Mouse (Mus musculus) heart, adult 2 months (tissue): Measurements from ENCODE around the gene Erfe. TPM values are rescaled to one million over a fixed set of nuclear protein-coding genes. Genes with fewer than 3 reads are reported as not detected.

ENCODE experiments used
- DNase-seq, 2 experiments: peaks; one replicate each; pipeline ENCODE4 v3.0.0; 2021
- H3K27ac ChIP-seq: fragments of 200-600 bp; 2 replicates; pipeline ENCODE4 v1.8.1; 2022
- H3K27me3 ChIP-seq: fragments of 200-500 bp; 2 replicates; pipeline ENCODE4 v1.6.1; 2012; ENCODE audit warnings: mild to moderate bottlenecking, low read length, inconsistent platforms, mixed read lengths; ENCODE audit not compliant: control insufficient read depth, insufficient read depth
- H3K36me3 ChIP-seq: fragments of 200-500 bp; 2 replicates; pipeline ENCODE4 v1.6.1; 2012; ENCODE audit warnings: low read length, inconsistent platforms; ENCODE audit not compliant: control insufficient read depth, insufficient read depth
- H3K4me1 ChIP-seq: fragments of 200-500 bp; 2 replicates; pipeline ENCODE4 v1.6.1; 2011; ENCODE audit warnings: low read length; ENCODE audit not compliant: control insufficient read depth, insufficient read depth
- H3K4me3 ChIP-seq: fragments of 200-600 bp; 2 replicates; pipeline ENCODE4 v1.8.1; 2022
- H3K79me2 ChIP-seq: fragments of 200-500 bp; replicated peaks from 2 replicates; pipeline ENCODE4 v1.6.1; 2012; ENCODE audit warnings: mild to moderate bottlenecking, inconsistent platforms, low read length, moderate library complexity, mixed read lengths; ENCODE audit not compliant: control insufficient read depth, insufficient read depth
- H3K9ac ChIP-seq: fragments of 200-500 bp; 2 replicates; pipeline ENCODE4 v1.6.1; 2012; ENCODE audit warnings: low read depth, mild to moderate bottlenecking, control low read depth, inconsistent platforms, low read length, mixed read lengths
- CTCF ChIP-seq: fragments of 200-600 bp; IDR thresholded peaks from 2 replicates; pipeline ENCODE4 v1.8.1; 2022; ENCODE audit warnings: antibody characterized with exemption, mild to moderate bottlenecking, moderate library complexity
- EP300 ChIP-seq: fragments of 200-500 bp; IDR thresholded peaks from 2 replicates; pipeline ENCODE4 v1.6.1; 2011; ENCODE audit warnings: low read depth, low read length, control low read depth; ENCODE audit not compliant: insufficient read depth
- POLR2A ChIP-seq: fragments of 200-500 bp; IDR thresholded peaks from 2 replicates; pipeline ENCODE4 v1.6.1; 2011; ENCODE audit warnings: mild to moderate bottlenecking, low read depth, low read length, control low read depth; ENCODE audit not compliant: insufficient read depth
- WGBS: fragments of 180-500 bp; shearing (Covaris S2); methylation state at CpG from one replicate; pipeline ENCODE4 v1.1.7; 2018; 5-methylcytosine and 5-hydroxymethylcytosine counted together
- intact Hi-C: fragments of 180-260 bp; cut with DNase I; formaldehyde crosslinking; loops from one replicate; pipeline ENCODE4 v1.15.1; 2025
- polyA plus RNA-seq: library from polyadenylated mRNA; depleted of rRNA; stranded (reverse); fragments of >200 nt; gene quantifications from 2 replicates; pipeline ENCODE4 v1.2.3, GENCODE M21; 2012
- total RNA-seq, 2 experiments: library from RNA; stranded (reverse); gene quantifications; 2 replicates each; pipeline ENCODE4 v1.2.3; 2021

Erfe gene
- total and polyA plus RNA-seq, 3 experiments = 0.09 to 0.29 TPM; not detected in 1

GRCm38 (mm10) chr1:91405406-91406169 lies 39.4 kb downstream of the Erfe start:
- intact Hi-C loops = no loop called here
- WGBS = 53% methylated on average over 23 of the region's 23 CpGs
- DNase-seq = peak in 1 of 2 experiments; percentile 41
- no peak overlapping the region for H3K27ac ChIP-seq
- H3K27me3 ChIP-seq = no peaks in the 10 kb centered on the region
- no peak for TF ChIP-seq CTCF
- TF ChIP-seq EP300 = no peak
- TF ChIP-seq POLR2A = no peak
- H3K4me1 ChIP-seq = no peaks in the 10 kb centered on the region
- H3K36me3 ChIP-seq = no peaks in the 10 kb centered on the region
- H3K9ac ChIP-seq = no peak overlapping the region
- no peaks in the 10 kb centered on the region for H3K79me2 ChIP-seq
- H3K4me3 ChIP-seq = no peak overlapping the region

DNA sequence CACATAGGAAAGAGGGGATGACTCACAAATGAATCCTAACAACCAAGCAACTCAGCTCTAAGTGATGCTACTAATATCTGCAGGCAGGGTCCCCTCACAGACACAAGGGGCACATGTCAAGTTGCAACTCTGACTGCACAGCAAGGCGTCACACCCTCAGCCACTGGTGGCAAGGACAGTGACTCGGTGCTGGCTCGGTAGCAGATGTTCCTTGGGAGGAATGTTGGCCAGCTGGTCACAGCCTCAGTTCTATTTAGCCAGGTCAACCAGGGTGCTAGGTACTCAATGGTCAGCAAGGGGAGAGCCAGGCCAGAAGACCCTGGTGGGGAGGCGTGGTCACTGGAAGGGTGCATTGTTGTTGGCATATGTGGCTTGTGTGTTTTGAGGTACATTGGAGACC lies 41.6 kb downstream of the Erfe start:
- Histone ChIP-seq H3K27me3 (no peaks in the 10 kb centered on the region), H3K4me3 (no peak overlapping the region), H3K4me1 (peaks cover 2% of the 10 kb centered on the region), H3K27ac (no peak overlapping the region), H3K79me2 (no peaks in the 10 kb centered on the region), H3K9ac (no peak overlapping the region), H3K36me3 (no peaks in the 10 kb centered on the region)
- intact Hi-C loops = no loop called here
- DNase-seq = no peak
- 65% methylated on average over 4 of the region's 4 CpGs for WGBS
- TF ChIP-seq POLR2A (no peak), CTCF (no peak), EP300 (no peak)

DNA sequence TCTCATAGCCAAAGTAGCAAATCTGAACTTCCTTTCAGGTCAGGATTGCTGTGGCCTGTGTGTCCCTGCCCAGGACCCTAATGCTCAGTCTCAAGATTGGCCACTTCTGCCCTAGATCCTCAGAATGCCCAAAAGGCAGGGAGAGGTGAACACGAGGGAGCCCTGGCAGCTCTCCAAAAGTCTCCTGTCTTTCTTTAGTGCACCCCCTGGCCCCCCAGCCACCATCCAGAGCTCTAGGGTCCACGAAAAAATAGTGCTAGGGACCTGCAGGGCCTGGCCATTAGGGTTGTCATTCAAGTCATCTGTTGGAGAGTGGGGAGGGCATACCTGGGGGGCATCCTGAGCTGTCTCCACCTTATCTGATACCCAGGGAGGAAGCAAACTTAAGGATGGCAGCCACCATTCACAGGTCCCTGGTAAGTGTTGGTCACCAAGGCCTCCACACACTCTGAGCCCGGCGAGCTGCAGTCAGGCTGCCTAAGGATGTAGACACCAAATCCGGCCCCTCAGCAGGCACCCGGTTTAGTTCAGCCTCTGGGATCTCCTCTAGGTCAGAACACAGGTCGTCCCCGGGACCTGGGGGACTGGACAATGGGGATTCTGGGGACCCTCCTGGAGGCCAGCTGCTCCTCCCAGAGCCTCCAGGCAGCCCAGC lies 45.5 kb downstream of the Erfe start:
- Histone ChIP-seq H3K79me2 (no peaks in the 10 kb centered on the region), H3K27ac (no peak overlapping the region), H3K4me3 (no peak overlapping the region), H3K36me3 (no peaks in the 10 kb centered on the region), H3K4me1 (peaks cover 5% of the 10 kb centered on the region), H3K9ac (no peak overlapping the region), H3K27me3 (no peaks in the 10 kb centered on the region)
- no peak for DNase-seq
- 82% methylated on average over 8 of the region's 8 CpGs for WGBS
- intact Hi-C loops = loop anchor here (2.0 kb wide), 1 partner anchor 13 kb away; the partner anchor contains the start of gene Ilkap
- TF ChIP-seq POLR2A (no peak), EP300 (no peak), CTCF (no peak)

DNA sequence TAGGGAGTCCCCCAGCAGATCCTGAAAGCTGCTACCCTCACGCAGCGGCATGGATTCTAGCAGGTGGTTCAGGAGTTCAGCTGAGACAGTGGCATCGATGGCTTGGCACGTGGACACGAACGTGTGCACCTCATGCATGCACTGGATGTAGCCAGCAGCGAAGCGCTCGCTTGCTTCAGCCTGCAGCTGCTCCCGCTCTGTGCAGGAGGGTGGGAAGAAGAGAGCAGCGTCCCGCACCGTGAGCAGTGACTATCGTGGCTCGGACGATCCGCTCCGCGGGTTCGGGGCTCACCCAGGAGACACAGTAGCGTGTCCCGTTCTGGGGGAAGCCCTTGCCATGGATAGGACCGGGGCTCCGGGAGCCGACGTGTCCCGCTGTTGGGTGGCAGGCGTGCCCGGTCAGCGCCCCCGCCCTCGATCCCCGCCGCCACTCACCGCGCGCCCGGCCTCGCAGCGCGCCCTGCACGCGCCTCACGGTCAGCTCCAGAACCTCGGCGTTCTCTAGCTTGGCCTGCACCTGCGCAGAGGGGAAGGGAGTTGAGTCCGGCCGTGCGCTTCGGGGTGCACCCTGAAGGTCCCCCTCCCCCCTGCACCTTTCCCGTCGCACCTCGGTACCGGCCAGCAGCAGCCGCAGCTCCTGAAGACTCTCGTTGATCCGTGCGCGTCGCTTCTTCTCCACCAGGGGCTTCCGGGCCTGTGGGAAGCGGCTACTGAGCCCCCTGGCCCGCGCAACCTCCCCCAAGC lies 46.2 kb downstream of the Erfe start:
- intact Hi-C loops = loop anchor here (2.0 kb wide), 1 partner anchor 14 kb away; the partner anchor contains the start of gene Ilkap
- Histone ChIP-seq H3K27me3 (no peaks in the 10 kb centered on the region), H3K36me3 (no peaks in the 10 kb centered on the region), H3K27ac (peak overlapping the region; percentile 89), H3K4me1 (peaks cover 5% of the 10 kb centered on the region), H3K9ac (peak overlapping the region; percentile 86), H3K4me3 (peak overlapping the region; percentile 78), H3K79me2 (no peaks in the 10 kb centered on the region)
- no peak for DNase-seq
- no peak for TF ChIP-seq CTCF
- TF ChIP-seq EP300 = no peak
- no peak for TF ChIP-seq POLR2A
- WGBS = 10% methylated on average over 64 of the region's 65 CpGs

DNA sequence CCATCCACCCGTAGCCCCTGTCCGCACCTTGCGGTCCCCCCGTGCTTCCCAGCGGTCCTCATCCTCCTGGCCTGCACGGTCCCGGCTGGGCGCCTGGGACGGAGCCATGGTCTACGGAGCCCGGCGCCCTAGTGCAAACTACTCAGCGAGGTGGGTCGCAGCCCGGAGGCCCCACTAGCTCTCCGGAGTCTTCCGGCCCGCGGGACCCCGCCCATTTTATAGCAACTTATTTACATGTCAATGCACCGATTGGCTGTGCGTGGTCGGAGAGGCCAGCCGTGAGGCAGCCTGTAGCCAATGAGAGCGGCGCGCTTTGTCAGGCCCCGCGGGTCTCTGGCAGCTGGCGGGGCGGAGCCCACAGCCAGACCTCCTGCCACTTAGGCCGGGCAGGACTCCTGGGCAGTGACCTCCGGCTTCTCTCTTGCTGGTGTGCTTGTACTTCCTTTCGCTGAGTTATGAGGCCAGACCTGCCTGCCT lies 46.8 kb downstream of the Erfe start:
- TF ChIP-seq POLR2A (peak; percentile 94), CTCF (no peak)
- intact Hi-C loops = loop anchor here (2.0 kb wide), 1 partner anchor 14 kb away; the partner anchor contains the start of gene Ilkap
- Histone ChIP-seq H3K27me3 (no peaks in the 10 kb centered on the region), H3K9ac (peak overlapping the region; percentile 86), H3K79me2 (no peaks in the 10 kb centered on the region), H3K27ac (peak overlapping the region; percentile 89), H3K4me3 (peak overlapping the region; percentile 78), H3K4me1 (peaks cover 5% of the 10 kb centered on the region), H3K36me3 (no peaks in the 10 kb centered on the region)
- WGBS = under 1% methylated on average over 34 of the region's 34 CpGs
- DNase-seq = peak; percentile 92 to 97
